ENCODE assay signal across 17 mouse cellular contexts in genomic region chr12:29755086-29755871, GRCm38 (mm10).
DNase-seq lines count a peak whose midpoint lies in the region; ATAC-seq and TF ChIP-seq lines count a peak whose summit lies in the region.
"Had no signal": no experiment of that assay in that cellular context is flagged by ENCODE, and none has a peak within 500 bp of the region (broad histone marks: within the 10 kb centered on the region; RNA-seq: fewer than 3 reads in every experiment).

No protein-coding gene starts in this region.

- H3K4me2 ChIP-seq in forebrain, embryonic 14.5 days (ENCODE audit: low read length) = no peak overlapping the region
- H3K4me2 ChIP-seq: embryonic facial prominence, embryonic 13.5 days; hindbrain, embryonic 12.5 days had no signal

- peak; percentile 40 for DNase-seq in forebrain, embryonic 14.5 days (ENCODE audit: low spot score)
- no peak for DNase-seq in forebrain, embryonic 10.5 days (ENCODE audit: extremely low spot score, low spot score)
- DNase-seq in layer of hippocampus, adult 2 months (ENCODE audit: low spot score in 2 of 2) = no peak
- DNase-seq in layer of hippocampus, adult 8-10 months (ENCODE audit: low spot score in 2 of 2) = no peak
- peak; percentile 62 for DNase-seq in brain, adult 2 months (ENCODE audit: low read depth, low spot score)
- DNase-seq in brain, embryonic 14.5 days (ENCODE audit: low read depth) = peak; percentile 56
- no peak for DNase-seq in yolk sac, embryonic 10.5 days (ENCODE audit: low spot score)
- DNase-seq: adrenal gland, adult 8-10 months; adrenal gland, postnatal 36 days; heart, postnatal 10 days; kidney, adult 11 months had no signal

- H3K27me3 ChIP-seq in forebrain, embryonic 14.5 days (replicated peaks; ENCODE audit: control insufficient read depth, insufficient read depth, low read length) = no peaks in the 10 kb centered on the region
- H3K27me3 ChIP-seq in forebrain, embryonic 10.5 days (ENCODE audit: poor library complexity, severe bottlenecking) = no peaks in the 10 kb centered on the region
- H3K27me3 ChIP-seq: embryonic facial prominence, embryonic 13.5 days; hindbrain, embryonic 12.5 days had no signal

- no peak for TF ChIP-seq CTCF in layer of hippocampus, adult 2 months (conservative IDR thresholded peaks at IDR 0.05)
- no peak for TF ChIP-seq CTCF in brain, embryonic 14.5 days (IDR thresholded peaks at IDR 0.05; ENCODE audit: borderline replicate concordance, extremely low read depth, insufficient read depth, insufficient read length)

- ATAC-seq in forebrain, embryonic 14.5 days = no peak
- no peak for ATAC-seq in CD4-positive, CD25-positive, alpha-beta regulatory T cell, adult 4 months
- ATAC-seq: hindbrain, postnatal 0 days had no signal

- no peak overlapping the region for H3K27ac ChIP-seq in forebrain, embryonic 14.5 days (ENCODE audit: low read depth, low read length)
- no peak overlapping the region for H3K27ac ChIP-seq in forebrain, embryonic 10.5 days
- H3K27ac ChIP-seq in layer of hippocampus, adult 2 months = peak overlapping the region; percentile 70
- H3K27ac ChIP-seq: embryonic facial prominence, embryonic 13.5 days; gastrocnemius, adult 2 months; hindbrain, embryonic 12.5 days; hindbrain, postnatal 0 days had no signal

- no peak for TF ChIP-seq POLR2A in brain, embryonic 14.5 days (IDR thresholded peaks at IDR 0.05; ENCODE audit: borderline replicate concordance, extremely low read depth, insufficient read depth, insufficient read length, poor library complexity, severe bottlenecking)

- H3K9me3 ChIP-seq in forebrain, embryonic 14.5 days (replicated peaks; ENCODE audit: control insufficient read depth, low read length) = no peaks in the 10 kb centered on the region
- H3K9me3 ChIP-seq in forebrain, embryonic 10.5 days = no peaks in the 10 kb centered on the region
- H3K9me3 ChIP-seq: embryonic facial prominence, embryonic 13.5 days; hindbrain, embryonic 12.5 days had no signal

- H3K36me3 ChIP-seq in forebrain, embryonic 14.5 days (ENCODE audit: control insufficient read depth, insufficient read depth, low read length) = no peaks in the 10 kb centered on the region
- H3K36me3 ChIP-seq in forebrain, embryonic 10.5 days (replicated peaks) = no peaks in the 10 kb centered on the region
- H3K36me3 ChIP-seq: embryonic facial prominence, embryonic 13.5 days; G1E; hindbrain, embryonic 12.5 days had no signal

- H3K9ac ChIP-seq in forebrain, embryonic 14.5 days (ENCODE audit: low read length) = no peak overlapping the region
- H3K9ac ChIP-seq: embryonic facial prominence, embryonic 13.5 days; hindbrain, embryonic 12.5 days had no signal

- H3K4me3 ChIP-seq in forebrain, embryonic 14.5 days (ENCODE audit: low read depth, low read length) = no peak overlapping the region
- no peak overlapping the region for H3K4me3 ChIP-seq in forebrain, embryonic 10.5 days
- H3K4me3 ChIP-seq in layer of hippocampus, adult 2 months = no peak overlapping the region
- H3K4me3 ChIP-seq: embryonic facial prominence, embryonic 13.5 days; gastrocnemius, adult 2 months; hindbrain, embryonic 12.5 days had no signal

- 0 out of 2 replicates have a peak, but pooled peaks cover 2% of the 10 kb centered on the region for H3K4me1 ChIP-seq in forebrain, embryonic 14.5 days (ENCODE audit: control insufficient read depth, insufficient read depth, low read length)
- no peaks in the 10 kb centered on the region for H3K4me1 ChIP-seq in forebrain, embryonic 10.5 days
- H3K4me1 ChIP-seq: embryonic facial prominence, embryonic 13.5 days; hindbrain, embryonic 12.5 days had no signal

- 83% methylated on average over 5 of the region's 5 CpGs for WGBS in forebrain, embryonic 14.5 days
- 85% methylated on average over 5 of the region's 5 CpGs for WGBS in forebrain, embryonic 10.5 days

Comparison
In these comparisons a context has a peak if more than half of its experiments do, and no peak if none do; other contexts are left out.
1. DNase-seq: peak in forebrain, embryonic 14.5 days (single experiment), brain, adult 2 months (single experiment) and brain, embryonic 14.5 days (single experiment); none in forebrain, embryonic 10.5 days (single experiment), layer of hippocampus, adult 2 months (0 of 2), layer of hippocampus, adult 8-10 months (0 of 2) and yolk sac, embryonic 10.5 days (single experiment).